Mouse (Mus musculus): Measurements from ENCODE around the gene Vps33b.

Gene Vps33b

DNA sequence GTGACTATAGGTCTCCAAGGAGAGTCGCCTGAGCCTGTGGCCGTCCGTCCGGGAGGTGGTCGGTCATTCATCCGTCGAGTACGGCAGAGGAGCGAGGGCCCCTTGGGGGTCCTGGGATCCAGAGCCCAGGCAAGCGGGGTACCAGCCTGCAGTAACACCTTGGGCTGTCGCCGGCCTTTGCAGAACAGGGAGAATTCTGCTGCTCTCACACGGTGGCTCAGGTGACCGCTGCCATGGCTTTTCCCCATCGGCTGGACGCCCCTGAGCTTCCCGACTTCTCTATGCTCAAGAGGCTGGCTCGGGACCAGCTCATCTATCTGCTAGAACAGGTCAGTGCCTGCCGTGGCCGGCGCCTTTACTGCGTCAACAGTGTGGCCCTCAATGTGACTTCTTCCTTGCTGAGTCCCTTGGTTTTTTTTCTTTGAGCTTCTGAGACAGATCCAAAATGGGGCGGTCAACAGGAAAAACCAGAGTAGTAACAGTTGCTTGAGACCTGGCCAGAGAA, 354 bp downstream of the Vps33b start:
- no peak for DNase-seq (ENCODE audit: low spot score)

- no peak for DNase-seq (ENCODE audit: low spot score)
These were observed 4.0 kb downstream of the Vps33b start for GRCm38 (mm10) chr7:80273456-80273855.

- no peak for DNase-seq (ENCODE audit: low spot score)
These were observed 6.9 kb downstream of the Vps33b start for GRCm38 (mm10) chr7:80276374-80276773.

GRCm38 (mm10) chr7:80280032-80280431, 10.6 kb downstream of the Vps33b start:
- DNase-seq (ENCODE audit: low spot score): no peak

- DNase-seq (ENCODE audit: low spot score): no peak
These were observed 11.5 kb downstream of the Vps33b start for GRCm38 (mm10) chr7:80280998-80281397.

- no peak for DNase-seq (ENCODE audit: low spot score)
These were observed 12.2 kb downstream of the Vps33b start for GRCm38 (mm10) chr7:80281646-80282045.

GRCm38 (mm10) chr7:80283226-80283918, 13.9 kb downstream of the Vps33b start:
- DNase-seq (ENCODE audit: low spot score): no peak

GRCm38 (mm10) chr7:80284391-80284790, 14.9 kb downstream of the Vps33b start:
- no peak for DNase-seq (ENCODE audit: low spot score)

- DNase-seq (ENCODE audit: low spot score): no peak
These were observed 16.3 kb downstream of the Vps33b start for GRCm38 (mm10) chr7:80285725-80286124.

DNA sequence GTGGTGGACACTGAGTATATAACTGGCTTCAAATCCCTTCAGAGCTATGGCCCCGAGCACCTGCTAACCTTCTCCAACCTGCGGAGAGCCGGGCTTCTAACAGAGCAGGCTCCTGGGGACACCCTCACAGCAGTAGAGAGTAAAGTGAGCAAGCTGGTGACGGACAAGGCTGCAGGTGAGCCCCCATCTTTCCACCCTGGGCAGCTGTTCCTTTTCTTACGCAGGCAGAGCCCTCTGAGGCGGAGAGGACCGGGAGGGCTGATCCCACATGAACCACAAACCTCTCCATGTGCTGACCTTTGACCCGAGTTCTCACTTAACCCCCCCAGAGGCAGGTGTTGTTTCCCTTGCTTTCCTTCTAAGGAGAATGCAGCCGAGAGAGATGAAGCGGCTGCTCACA, 18.3 kb downstream of the Vps33b start:
- DNase-seq (ENCODE audit: low spot score): no peak

GRCm38 (mm10) chr7:80294062-80294763, 24.8 kb downstream of the Vps33b start, which contains the start of gene Prc1:
Gene Prc1, plus strand, starts transcription at chr7:80294450.
- DNase-seq (ENCODE audit: low spot score): peak; percentile 99

GRCm38 (mm10) chr7:80294764-80295648, 25.6 kb downstream of the Vps33b start:
- DNase-seq (ENCODE audit: low spot score): no peak

DNA sequence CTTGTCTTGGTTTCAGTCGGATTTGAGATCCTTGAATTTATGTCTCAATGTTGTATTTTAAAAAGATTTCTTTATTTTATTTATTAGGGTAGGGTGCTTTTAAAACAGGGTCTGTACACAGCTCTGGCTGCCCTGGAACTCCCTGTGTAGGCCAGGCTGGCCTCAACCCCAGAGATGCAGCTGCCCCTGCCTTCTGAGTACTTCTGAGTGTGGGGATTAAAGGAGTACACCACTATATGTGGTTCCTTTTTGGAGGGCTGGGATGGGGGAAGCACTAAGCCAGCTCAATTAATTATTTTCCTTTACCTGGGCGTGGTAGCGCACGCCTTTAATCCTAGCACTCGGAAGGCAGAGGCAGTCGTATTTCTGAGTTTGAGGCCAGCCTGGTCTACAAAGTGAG, 27.0 kb downstream of the Vps33b start:
- DNase-seq (ENCODE audit: low spot score): no peak

DNA sequence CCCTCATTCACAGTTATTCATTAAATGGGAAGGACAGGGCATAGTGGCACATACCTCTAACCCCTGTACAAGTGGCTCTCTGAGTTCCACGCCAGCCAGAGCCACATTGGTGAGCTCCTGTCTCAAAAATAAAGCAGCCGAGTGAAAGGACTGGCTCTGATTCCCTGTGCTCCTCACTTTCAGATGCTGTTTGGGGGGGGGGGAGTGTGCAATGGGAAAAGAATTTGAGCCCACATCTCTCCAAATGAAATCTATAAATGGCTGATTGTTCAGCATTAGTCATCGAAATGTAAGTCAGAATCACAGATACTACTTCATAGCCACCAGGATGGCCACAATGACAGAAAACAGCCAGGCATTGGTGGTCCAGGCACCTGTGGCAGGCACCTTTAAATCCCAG, 27.6 kb downstream of the Vps33b start:
- no peak for DNase-seq (ENCODE audit: low spot score)

DNA sequence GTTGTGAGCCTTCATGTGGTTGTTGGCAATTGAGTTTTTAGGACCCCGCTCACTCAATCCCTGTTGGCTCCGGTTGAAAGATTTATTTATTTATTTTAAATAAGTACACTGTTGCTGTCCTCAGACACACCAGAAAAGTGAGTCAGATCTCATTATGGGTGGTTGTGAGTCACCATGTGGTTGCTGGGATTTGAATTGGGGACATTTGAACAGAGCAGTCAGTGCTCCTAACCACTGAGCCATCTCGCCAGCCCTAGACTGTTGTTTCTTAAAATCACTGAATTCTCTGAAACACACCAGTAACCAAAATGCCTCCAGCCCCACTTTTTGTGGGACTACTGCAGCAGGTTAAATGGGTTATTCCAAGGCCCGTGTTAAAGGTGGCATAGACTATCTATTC, 29.3 kb downstream of the Vps33b start:
- no peak for DNase-seq (ENCODE audit: low spot score)

DNA sequence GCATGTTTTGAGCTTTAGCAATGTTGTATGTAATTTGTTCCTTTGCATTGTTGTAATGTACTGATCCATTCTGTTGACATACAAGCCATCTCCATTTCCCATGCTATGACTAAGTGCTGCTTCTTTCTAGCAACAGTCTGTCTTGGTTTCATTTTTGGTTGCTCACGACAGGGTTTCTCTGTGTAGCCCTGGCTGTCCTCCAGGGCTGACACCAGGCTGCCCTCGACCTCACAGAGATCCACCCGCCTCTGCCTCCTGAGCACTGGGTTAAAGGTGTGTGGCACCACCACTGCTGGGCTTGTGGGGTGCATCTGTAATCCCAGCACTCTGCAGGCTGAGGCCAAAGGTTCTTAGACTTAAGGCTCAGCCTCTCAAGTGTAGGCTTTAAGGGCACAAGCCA, 30.1 kb downstream of the Vps33b start:
- DNase-seq (ENCODE audit: low spot score): no peak

DNA sequence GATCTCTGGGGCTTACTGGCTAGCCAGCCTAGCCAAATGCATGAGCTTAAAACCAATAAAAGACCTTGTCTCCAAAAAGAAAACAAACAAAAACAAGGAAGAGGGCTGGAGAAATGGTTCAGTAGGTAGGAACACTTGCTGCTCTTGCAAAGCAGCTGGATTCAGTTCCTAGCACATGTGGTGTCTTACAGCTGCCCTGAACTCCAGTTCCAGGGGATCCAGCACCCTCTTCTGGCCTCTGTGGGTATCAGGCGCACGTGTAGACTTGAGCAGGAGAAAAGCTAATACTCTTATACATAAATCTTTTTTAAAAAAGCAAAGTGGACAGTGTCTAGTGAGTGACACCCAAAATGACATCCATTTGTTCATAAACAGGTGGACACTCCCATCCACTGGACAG, 32.1 kb downstream of the Vps33b start:
- DNase-seq (ENCODE audit: low spot score): no peak

- no peak for DNase-seq (ENCODE audit: low spot score)
These were observed 38.3 kb downstream of the Vps33b start for GRCm38 (mm10) chr7:80307766-80308165.

GRCm38 (mm10) chr7:80310771-80311170, 41.3 kb downstream of the Vps33b start:
- no peak for DNase-seq (ENCODE audit: low spot score)

GRCm38 (mm10) chr7:80315733-80316132, 46.3 kb downstream of the Vps33b start:
- no peak for DNase-seq (ENCODE audit: low spot score)

GRCm38 (mm10) chr7:80317439-80318115, 48.1 kb downstream of the Vps33b start:
- no peak for DNase-seq (ENCODE audit: low spot score)

DNA sequence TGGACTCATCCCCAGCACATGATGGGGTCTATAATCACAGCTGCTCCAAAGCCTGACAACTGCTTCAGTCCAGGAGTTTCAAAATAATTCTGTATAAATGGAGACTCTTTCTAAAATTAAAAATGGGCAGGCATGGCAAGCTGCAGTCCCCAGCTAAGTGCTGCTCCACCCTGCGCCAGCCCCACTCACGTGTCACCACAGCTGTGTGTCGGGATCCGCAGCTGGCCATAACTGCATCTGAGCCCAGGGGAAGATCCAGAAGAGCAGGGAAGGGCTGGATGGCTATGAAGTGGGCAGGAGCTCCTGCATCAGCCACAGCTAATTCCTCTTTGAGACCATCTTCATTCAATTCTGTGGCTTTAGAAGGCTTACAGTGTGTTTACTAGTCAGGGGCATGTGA, 49.2 kb downstream of the Vps33b start:
- DNase-seq (ENCODE audit: low spot score): no peak

Measured in layer of hippocampus, adult 11-12 months (tissue).